ENCODE assay signal across 8 mouse cellular contexts in genomic region chr2:125249339-125249738, GRCm38 (mm10). TPM values are rescaled to one million over a fixed set of nuclear protein-coding genes. Genes with fewer than 3 reads are reported as not detected.
DNase-seq lines count a peak whose midpoint lies in the region; ATAC-seq and TF ChIP-seq lines count a peak whose summit lies in the region.
"Had no signal": no experiment of that assay in that cellular context is flagged by ENCODE, and none has a peak within 500 bp of the region (broad histone marks: within the 10 kb centered on the region; RNA-seq: fewer than 3 reads in every experiment).

No protein-coding gene starts in this region.

- peaks cover 34% of the 10 kb centered on the region for H3K4me1 ChIP-seq in kidney, embryonic 16.5 days (ENCODE audit: insufficient read depth, low read length)
- peaks cover 3 to 21% of the 10 kb centered on the region in 2 experiments; a peak in 3 of 4 replicates for H3K4me1 ChIP-seq in MEL (ENCODE audit: control insufficient read depth in 1 of 2, insufficient read depth in 2 of 2, low read length in 2 of 2)
- H3K4me1 ChIP-seq in embryonic facial prominence, embryonic 15.5 days = peaks cover 24% of the 10 kb centered on the region
- peaks cover 54% of the 10 kb centered on the region for H3K4me1 ChIP-seq in liver, embryonic 13.5 days (replicated peaks)

- TF ChIP-seq CTCF in MEL (IDR thresholded peaks at IDR 0.05 in 2 of 3, conservative IDR thresholded peaks at IDR 0.05 in 1 of 3; ENCODE audit: control insufficient read depth in 1 of 3, insufficient read depth in 1 of 3, low read depth in 2 of 3, low read length in 3 of 3, poor library complexity in 1 of 3, severe bottlenecking in 1 of 3) = no peak

- peaks cover 2% of the 10 kb centered on the region; the same call in 1 of the 2 replicates for H3K9me3 ChIP-seq in kidney, embryonic 16.5 days (ENCODE audit: low read length)
- H3K9me3 ChIP-seq in MEL (replicated peaks; ENCODE audit: insufficient read depth, low read length) = no peaks in the 10 kb centered on the region
- H3K9me3 ChIP-seq in embryonic facial prominence, embryonic 15.5 days (replicated peaks) = no peaks in the 10 kb centered on the region
- H3K9me3 ChIP-seq in liver, embryonic 13.5 days (replicated peaks) = no peaks in the 10 kb centered on the region

- peak overlapping the region; percentile 77 for H3K4me3 ChIP-seq in kidney, embryonic 16.5 days (ENCODE audit: low read length)
- H3K4me3 ChIP-seq in MEL (ENCODE audit: control insufficient read depth in 1 of 2, insufficient read depth in 1 of 2, low read depth in 2 of 2, low read length in 2 of 2) = peak overlapping the region; percentile 87 to 93
- peak overlapping the region; percentile 60 for H3K4me3 ChIP-seq in embryonic facial prominence, embryonic 15.5 days (replicated peaks)
- H3K4me3 ChIP-seq in liver, embryonic 13.5 days (replicated peaks) = peak overlapping the region; percentile 88

- no peak overlapping the region for H3K9ac ChIP-seq in kidney, embryonic 16.5 days (replicated peaks; ENCODE audit: low read length)
- peak overlapping the region; percentile 96 for H3K9ac ChIP-seq in MEL (ENCODE audit: control insufficient read depth, low read depth, low read length, poor library complexity, severe bottlenecking)
- no peak overlapping the region for H3K9ac ChIP-seq in embryonic facial prominence, embryonic 15.5 days
- H3K9ac ChIP-seq in liver, embryonic 13.5 days = peak overlapping the region; percentile 95

- no peak for ATAC-seq in kidney, embryonic 16.5 days (ENCODE audit: low FRiP score, low TSS enrichment)
- no peak for ATAC-seq in embryonic facial prominence, embryonic 15.5 days (ENCODE audit: insufficient number of reproducible peaks, low FRiP score, low TSS enrichment, low read depth)
- no peak for ATAC-seq in liver, embryonic 13.5 days (ENCODE audit: low read depth)
- ATAC-seq in cerebellum, adult (ENCODE audit: insufficient number of reproducible peaks, low FRiP score, low TSS enrichment) = no peak

- peaks cover 57% of the 10 kb centered on the region for H3K79me2 ChIP-seq in MEL (ENCODE audit: control insufficient read depth, insufficient read depth, low read length, poor library complexity)

- no peaks in the 10 kb centered on the region for H3K27me3 ChIP-seq in kidney, embryonic 16.5 days (ENCODE audit: insufficient read depth, low read length)
- H3K27me3 ChIP-seq in MEL (ENCODE audit: control insufficient read depth in 1 of 2, insufficient read depth in 2 of 2, low read length in 2 of 2) = no peaks in the 10 kb centered on the region
- no peaks in the 10 kb centered on the region for H3K27me3 ChIP-seq in embryonic facial prominence, embryonic 15.5 days
- H3K27me3 ChIP-seq in liver, embryonic 13.5 days = no peaks in the 10 kb centered on the region

- no peak for TF ChIP-seq RAD21 in MEL (IDR thresholded peaks at IDR 0.05; ENCODE audit: low read depth, low read length)

- peaks cover 33% of the 10 kb centered on the region for H3K36me3 ChIP-seq in kidney, embryonic 16.5 days (ENCODE audit: insufficient read depth, low read length)
- H3K36me3 ChIP-seq in MEL (ENCODE audit: control insufficient read depth in 1 of 2, insufficient read depth in 2 of 2, low read length in 2 of 2) = peaks cover 29 to 51% of the 10 kb centered on the region in 2 experiments
- H3K36me3 ChIP-seq in embryonic facial prominence, embryonic 15.5 days = peaks cover 32% of the 10 kb centered on the region
- peaks cover 53% of the 10 kb centered on the region for H3K36me3 ChIP-seq in liver, embryonic 13.5 days

- 74% methylated on average over 4 of the region's 4 CpGs for WGBS in kidney, embryonic 16.5 days
- 75% methylated on average over 4 of the region's 4 CpGs for WGBS in embryonic facial prominence, embryonic 15.5 days
- 45% methylated on average over 4 of the region's 4 CpGs for WGBS in liver, embryonic 13.5 days (ENCODE audit: insufficient replicate concordance)

- no peak for TF ChIP-seq EP300 in MEL (IDR thresholded peaks at IDR 0.05; ENCODE audit: low read depth in 1 of 2, low read length in 2 of 2)

- no peak for TF ChIP-seq POLR2A in MEL (IDR thresholded peaks at IDR 0.05; ENCODE audit: control insufficient read depth in 1 of 2, insufficient read depth in 1 of 2, low read depth in 1 of 2, low read length in 2 of 2, poor library complexity in 1 of 2)

- peak overlapping the region; percentile 54 for H3K4me2 ChIP-seq in kidney, embryonic 16.5 days (replicated peaks; ENCODE audit: low read depth, low read length)
- H3K4me2 ChIP-seq in embryonic facial prominence, embryonic 15.5 days (replicated peaks) = peak overlapping the region; percentile 52; the same call in 1 of the 2 replicates
- H3K4me2 ChIP-seq in liver, embryonic 13.5 days = peak overlapping the region; percentile 82

- no peak overlapping the region for H3K27ac ChIP-seq in kidney, embryonic 16.5 days (ENCODE audit: low read length)
- no peak overlapping the region for H3K27ac ChIP-seq in MEL (ENCODE audit: control insufficient read depth, low read depth, low read length)
- H3K27ac ChIP-seq in embryonic facial prominence, embryonic 15.5 days (replicated peaks) = no peak overlapping the region
- H3K27ac ChIP-seq in liver, embryonic 13.5 days = peak overlapping the region; percentile 93

- no peak for DNase-seq in kidney, postnatal 4 days
- DNase-seq in MEL (ENCODE audit: low read depth, low spot score) = no peak
- DNase-seq in liver, embryonic 13.5 days = no peak
- no peak for DNase-seq in spleen, postnatal 36 days (ENCODE audit: low spot score in 2 of 2)
- DNase-seq: layer of hippocampus, postnatal 36 days had no signal

TF ChIP-seq in MEL, 35 proteins besides CTCF, POLR2A, EP300 and RAD21:
- TF ChIP-seq TBP (IDR thresholded peaks at IDR 0.05; ENCODE audit: low read depth, low read length) (no peak), CHD1 (IDR thresholded peaks at IDR 0.05; ENCODE audit: low read depth, low read length) (0 out of 2 replicates have a peak, but pooled peaks have one; percentile 83), NELFE (IDR thresholded peaks at IDR 0.05; ENCODE audit: low read depth, low read length) (no peak), MXI1 (IDR thresholded peaks at IDR 0.05; ENCODE audit: low read depth, low read length) (peak; percentile 67), ELF1 (IDR thresholded peaks at IDR 0.05; ENCODE audit: low read depth, low read length) (no peak), MEF2A (IDR thresholded peaks at IDR 0.05; ENCODE audit: extremely low read depth, insufficient replicate concordance, low read depth, low read length, poor library complexity, severe bottlenecking) (no peak), MAFK (IDR thresholded peaks at IDR 0.05; ENCODE audit: borderline replicate concordance, low read depth, low read length) (no peak)

RNA-seq across cellular contexts. Expression of gene Dut, which starts 2.3 kb away (rescaled TPM):
- polyA plus RNA-seq in kidney, embryonic 16.5 days (2015; fragmentation: Nextera tagmentation; extraction: Ambion mirVana) = 156 and 164 TPM in 2 replicates
- 276 and 325 TPM in 2 replicates for total RNA-seq in MEL (2012; rRNA removed)
- 100 to 1,000 TPM; 146 to 331 TPM for polyA plus RNA-seq in MEL (2012; ENCODE audit: insufficient read depth in 1 of 2, insufficient read length in 2 of 2, low read depth in 1 of 2, low replicate concordance in 2 of 2, missing spikeins in 1 of 2)
- 92.7 and 105 TPM in 2 replicates for polyA plus RNA-seq in embryonic facial prominence, embryonic 15.5 days (2015; fragmentation: Nextera tagmentation; extraction: Ambion mirVana)
- 169 and 189 TPM in 2 replicates for polyA plus RNA-seq in liver, embryonic 13.5 days (2015; fragmentation: Nextera tagmentation; extraction: Ambion mirVana)

Comparison
In these comparisons a context has a peak if more than half of its experiments do, and no peak if none do; other contexts are left out.
1. H3K9ac ChIP-seq: peak in MEL (single experiment) and liver, embryonic 13.5 days (single experiment); none in kidney, embryonic 16.5 days (single experiment) and embryonic facial prominence, embryonic 15.5 days (single experiment).
2. Peak in every context shown above with its lines, with median percentiles within 50 percentile points of each other: H3K4me2 ChIP-seq and H3K4me3 ChIP-seq.